Mouse (Mus musculus): ENCODE results near the gene 2310061I04Rik. TPM values are rescaled to one million over a fixed set of nuclear protein-coding genes. Genes with fewer than 3 reads are reported as not detected.

Gene 2310061I04Rik
- polyA plus RNA-seq, 1 experiment from 2014 or later: 28.5 TPM

GRCm38 (mm10) chr17:35918276-35919059 lies 21.2 kb upstream of the 2310061I04Rik start:
- 0 out of 2 replicates have a peak, but pooled peaks cover 2% of the 10 kb centered on the region for H3K36me3 ChIP-seq (ENCODE audit: control insufficient read depth, insufficient read depth, low read length)
- H3K27me3 ChIP-seq (ENCODE audit: control insufficient read depth, insufficient read depth, low read length): no peaks in the 10 kb centered on the region
- H3K4me1 ChIP-seq (ENCODE audit: control insufficient read depth, insufficient read depth, low read length): peaks cover 12% of the 10 kb centered on the region
- H3K9ac ChIP-seq (ENCODE audit: low read length): peak overlapping the region; percentile 98
- peak overlapping the region; percentile 82 for H3K4me3 ChIP-seq (ENCODE audit: low read depth, low read length)
- no peaks in the 10 kb centered on the region for H3K9me3 ChIP-seq (ENCODE audit: control insufficient read depth, low read length)
- H3K27ac ChIP-seq (ENCODE audit: low read depth, low read length): peak overlapping the region; percentile 97
- WGBS: 0% methylated on average over 11 of the region's 11 CpGs
- H3K4me2 ChIP-seq (ENCODE audit: low read depth): peak overlapping the region; percentile 92
- DNase-seq (ENCODE audit: low spot score): peak; percentile 70
- no peak for ATAC-seq (ENCODE audit: insufficient read depth, low FRiP score, low TSS enrichment)

DNA sequence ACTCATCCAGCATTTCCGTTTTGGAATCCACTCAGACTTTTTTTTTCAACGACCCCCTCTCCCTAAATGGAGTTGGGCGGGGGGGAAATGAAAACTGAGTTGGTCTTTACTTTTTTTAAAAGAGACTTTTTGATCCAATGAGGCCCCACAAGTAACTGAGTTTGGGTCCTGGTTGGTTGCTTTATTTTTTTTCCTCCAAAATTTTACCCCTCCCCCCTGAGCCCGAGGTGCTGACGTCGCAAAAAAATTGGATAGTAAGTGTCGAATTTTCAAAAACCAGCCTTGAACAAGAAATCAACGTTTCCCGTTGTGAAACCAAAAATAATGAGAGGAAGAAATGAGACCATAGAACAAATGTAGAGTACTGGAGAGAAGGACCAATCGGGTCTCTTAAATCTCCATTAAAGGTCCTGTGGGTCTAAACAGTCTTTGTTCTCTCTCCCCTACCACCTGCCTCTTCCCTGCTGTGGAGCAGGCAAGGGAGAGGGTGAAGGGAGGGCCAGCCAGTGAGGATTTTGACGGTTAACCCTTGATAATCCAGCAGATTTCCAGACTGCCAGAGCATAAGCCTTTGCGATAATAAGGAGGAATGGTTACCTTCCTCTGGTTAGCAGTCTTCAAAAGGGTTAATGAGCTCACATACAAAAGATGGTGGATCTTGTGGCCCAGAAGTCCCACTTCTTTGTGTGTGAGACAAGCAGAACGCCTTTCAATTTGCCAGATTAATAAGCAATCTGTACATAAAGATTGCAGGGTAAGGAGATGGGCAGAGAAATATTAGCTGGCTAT lies 20.4 kb upstream of the 2310061I04Rik start:
- DNase-seq (ENCODE audit: low spot score) (peak; percentile 78), ATAC-seq (ENCODE audit: insufficient read depth, low FRiP score, low TSS enrichment) (0 out of 2 replicates have a peak, but pooled peaks have one; percentile 9)
- Histone ChIP-seq H3K4me3 (ENCODE audit: low read depth, low read length) (peak overlapping the region; percentile 82), H3K36me3 (ENCODE audit: control insufficient read depth, insufficient read depth, low read length) (no peaks in the 10 kb centered on the region; the same call in 1 of the 2 replicates), H3K27me3 (ENCODE audit: control insufficient read depth, insufficient read depth, low read length) (no peaks in the 10 kb centered on the region), H3K27ac (ENCODE audit: low read depth, low read length) (peak overlapping the region; percentile 97), H3K4me1 (ENCODE audit: control insufficient read depth, insufficient read depth, low read length) (peaks cover 12% of the 10 kb centered on the region), H3K9ac (ENCODE audit: low read length) (peak overlapping the region; percentile 98), H3K4me2 (ENCODE audit: low read depth) (peak overlapping the region; percentile 92), H3K9me3 (ENCODE audit: control insufficient read depth, low read length) (no peaks in the 10 kb centered on the region)
- under 1% methylated on average over 13 of the region's 13 CpGs for WGBS

- peak overlapping the region; percentile 97 for H3K27ac ChIP-seq (ENCODE audit: low read depth, low read length)
- peak overlapping the region; percentile 92 for H3K4me2 ChIP-seq (ENCODE audit: low read depth)
- H3K9me3 ChIP-seq (ENCODE audit: control insufficient read depth, low read length): no peaks in the 10 kb centered on the region
- no peaks in the 10 kb centered on the region; the same call in 1 of the 2 replicates for H3K36me3 ChIP-seq (ENCODE audit: control insufficient read depth, insufficient read depth, low read length)
- H3K4me1 ChIP-seq (ENCODE audit: control insufficient read depth, insufficient read depth, low read length): peaks cover 12% of the 10 kb centered on the region
- under 1% methylated on average over 8 of the region's 8 CpGs for WGBS
- H3K9ac ChIP-seq (ENCODE audit: low read length): peak overlapping the region; percentile 98
- ATAC-seq (ENCODE audit: insufficient read depth, low FRiP score, low TSS enrichment) (no peak), DNase-seq (ENCODE audit: low spot score) (no peak)
- H3K27me3 ChIP-seq (ENCODE audit: control insufficient read depth, insufficient read depth, low read length): no peaks in the 10 kb centered on the region
- H3K4me3 ChIP-seq (ENCODE audit: low read depth, low read length): peak overlapping the region; percentile 82
Observed at GRCm38 (mm10) chr17:35917143-35917462, 19.9 kb upstream of the 2310061I04Rik start.

DNA sequence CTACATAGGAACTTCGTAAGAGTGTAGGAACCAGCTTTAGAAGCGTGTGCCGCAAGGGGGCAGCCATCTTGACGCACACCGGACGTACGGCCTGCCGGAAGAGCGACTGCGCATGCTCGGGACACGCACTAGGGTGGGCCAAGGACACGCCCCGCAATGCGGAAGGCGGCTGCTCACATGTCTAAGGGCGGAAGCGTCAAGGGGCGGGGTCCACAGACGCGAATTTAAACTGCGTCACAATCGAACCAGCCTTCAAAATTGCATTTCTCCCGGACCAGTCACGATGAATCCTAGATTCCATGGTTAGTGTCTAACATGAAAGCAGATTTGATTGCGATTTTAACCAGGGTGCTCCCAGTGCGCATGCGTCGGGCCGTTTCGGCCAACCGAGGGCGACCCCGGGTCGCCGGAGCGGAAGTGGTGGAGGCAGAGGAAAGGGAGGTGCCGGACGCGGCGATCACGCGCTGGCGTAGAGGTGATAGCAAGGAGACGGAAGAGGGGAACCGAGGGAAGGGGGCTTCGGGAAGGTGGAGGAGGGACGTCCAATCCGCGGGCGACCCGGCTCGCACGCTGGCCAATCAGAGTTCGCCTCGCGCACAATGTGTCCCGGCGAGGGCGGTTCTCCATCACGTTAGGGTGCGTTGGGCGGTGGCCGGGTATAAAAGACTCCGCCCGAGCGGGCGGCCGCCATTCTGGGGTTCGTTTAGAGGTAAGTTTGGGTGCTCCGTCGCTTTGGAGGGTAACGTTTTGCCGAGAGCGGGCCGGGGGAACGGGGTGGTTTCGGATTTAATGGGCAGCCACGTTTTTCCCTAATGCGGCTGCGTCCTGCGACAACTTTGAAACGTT lies 19.3 kb upstream of the 2310061I04Rik start, which contains the start of the genes Mrps18b and Ppp1r10:
TSS of gene Mrps18b (minus strand) at position 93 of the 846 bp plus-strand sequence.
TSS of gene Ppp1r10 (plus strand) at position 138 of the 846 bp plus-strand sequence.
- H3K4me1 ChIP-seq (ENCODE audit: control insufficient read depth, insufficient read depth, low read length): peaks cover 12% of the 10 kb centered on the region
- no peaks in the 10 kb centered on the region for H3K9me3 ChIP-seq (ENCODE audit: control insufficient read depth, low read length)
- H3K4me3 ChIP-seq (ENCODE audit: low read depth, low read length): peak within 1 kb of the TSS; percentile 82
- H3K27ac ChIP-seq (ENCODE audit: low read depth, low read length): peak within 1 kb of the TSS; percentile 97
- ATAC-seq (ENCODE audit: insufficient read depth, low FRiP score, low TSS enrichment) (peak; percentile 92), DNase-seq (ENCODE audit: low spot score) (peak; percentile 99)
- no peaks in the 10 kb centered on the region; the same call in 1 of the 2 replicates for H3K36me3 ChIP-seq (ENCODE audit: control insufficient read depth, insufficient read depth, low read length)
- no peaks in the 10 kb centered on the region for H3K27me3 ChIP-seq (ENCODE audit: control insufficient read depth, insufficient read depth, low read length)
- H3K9ac ChIP-seq (ENCODE audit: low read length): peak within 1 kb of the TSS; percentile 98
- H3K4me2 ChIP-seq (ENCODE audit: low read depth): peak within 1 kb of the TSS; percentile 92
- under 1% methylated on average over 82 of the region's 83 CpGs for WGBS

GRCm38 (mm10) chr17:35915538-35916296 lies 18.5 kb upstream of the 2310061I04Rik start:
- H3K4me3 ChIP-seq (ENCODE audit: low read depth, low read length): peak overlapping the region; percentile 82
- peak; percentile 8 for ATAC-seq (ENCODE audit: insufficient read depth, low FRiP score, low TSS enrichment)

GRCm38 (mm10) chr17:35914975-35915374 lies 17.7 kb upstream of the 2310061I04Rik start:
- no peak overlapping the region; the same call in 1 of the 2 replicates for H3K4me3 ChIP-seq (ENCODE audit: low read depth, low read length)
- 86% methylated on average over 6 of the region's 6 CpGs for WGBS
- peaks cover 7% of the 10 kb centered on the region for H3K4me1 ChIP-seq (ENCODE audit: control insufficient read depth, insufficient read depth, low read length)
- no peak for ATAC-seq (ENCODE audit: insufficient read depth, low FRiP score, low TSS enrichment)
- no peaks in the 10 kb centered on the region for H3K27me3 ChIP-seq (ENCODE audit: control insufficient read depth, insufficient read depth, low read length)
- no peak for DNase-seq (ENCODE audit: low spot score)
- no peak overlapping the region for H3K9ac ChIP-seq (ENCODE audit: low read length)
- H3K36me3 ChIP-seq (ENCODE audit: control insufficient read depth, insufficient read depth, low read length): no peaks in the 10 kb centered on the region; the same call in 1 of the 2 replicates
- H3K9me3 ChIP-seq (ENCODE audit: control insufficient read depth, low read length): no peaks in the 10 kb centered on the region
- no peak overlapping the region for H3K27ac ChIP-seq (ENCODE audit: low read depth, low read length)
- peak overlapping the region; percentile 92 for H3K4me2 ChIP-seq (ENCODE audit: low read depth)

More at GRCm38 (mm10) chr17:35915538-35916296, 18.5 kb upstream of the 2310061I04Rik start:
- peak overlapping the region; percentile 97 for H3K27ac ChIP-seq (ENCODE audit: low read depth, low read length)
- no peak for DNase-seq (ENCODE audit: low spot score)
- peak overlapping the region; percentile 98 for H3K9ac ChIP-seq (ENCODE audit: low read length)
- peak overlapping the region; percentile 92 for H3K4me2 ChIP-seq (ENCODE audit: low read depth)
- H3K36me3 ChIP-seq (ENCODE audit: control insufficient read depth, insufficient read depth, low read length): no peaks in the 10 kb centered on the region; the same call in 1 of the 2 replicates
- WGBS: 3% methylated on average over 28 of the region's 28 CpGs
- H3K4me1 ChIP-seq (ENCODE audit: control insufficient read depth, insufficient read depth, low read length): peaks cover 12% of the 10 kb centered on the region
- H3K9me3 ChIP-seq (ENCODE audit: control insufficient read depth, low read length): no peaks in the 10 kb centered on the region
- no peaks in the 10 kb centered on the region for H3K27me3 ChIP-seq (ENCODE audit: control insufficient read depth, insufficient read depth, low read length)

GRCm38 (mm10) chr17:35909919-35910369 lies 12.7 kb upstream of the 2310061I04Rik start, which contains the start of gene Atat1:
TSS of gene Atat1 (minus strand) at chr17:35910075.
- Histone ChIP-seq H3K36me3 (ENCODE audit: control insufficient read depth, insufficient read depth, low read length) (peaks cover 8% of the 10 kb centered on the region), H3K9ac (ENCODE audit: low read length) (peak within 1 kb of the TSS; percentile 65), H3K27ac (ENCODE audit: low read depth, low read length) (peak within 1 kb of the TSS; percentile 67), H3K9me3 (ENCODE audit: control insufficient read depth, low read length) (no peaks in the 10 kb centered on the region), H3K4me3 (ENCODE audit: low read depth, low read length) (peak within 1 kb of the TSS; percentile 56), H3K4me1 (ENCODE audit: control insufficient read depth, insufficient read depth, low read length) (peaks cover 8% of the 10 kb centered on the region), H3K27me3 (ENCODE audit: control insufficient read depth, insufficient read depth, low read length) (no peaks in the 10 kb centered on the region), H3K4me2 (ENCODE audit: low read depth) (peak within 1 kb of the TSS; percentile 91)
- WGBS: 3% methylated on average over 25 of the region's 25 CpGs
- DNase-seq (ENCODE audit: low spot score) (peak; percentile 95), ATAC-seq (ENCODE audit: insufficient read depth, low FRiP score, low TSS enrichment) (peak; percentile 92)
